Mouse (Mus musculus): ENCODE measurements around the gene Tmem231.

The Tmem231 gene

GRCm38 (mm10) chr8:111933348-111934076 lies at the start of gene Tmem231:
Gene Tmem231 (minus strand): TSS chr8:111933881.
- DNase-seq (ENCODE audit: low read depth, low spot score): peak; percentile 93

GRCm38 (mm10) chr8:111982116-111982515 lies 48.4 kb upstream of the Tmem231 start:
- DNase-seq (ENCODE audit: low read depth, low spot score): no peak

- no peak for DNase-seq (ENCODE audit: low read depth, low spot score)
These were observed 44.5 kb upstream of the Tmem231 start for GRCm38 (mm10) chr8:111978147-111978546.

- DNase-seq (ENCODE audit: low read depth, low spot score): no peak
These were observed 42.6 kb upstream of the Tmem231 start for GRCm38 (mm10) chr8:111976326-111976725.

- DNase-seq (ENCODE audit: low read depth, low spot score): no peak
These were observed 42.0 kb upstream of the Tmem231 start for GRCm38 (mm10) chr8:111975706-111976105.

GRCm38 (mm10) chr8:111974138-111974537 lies 40.5 kb upstream of the Tmem231 start:
- DNase-seq (ENCODE audit: low read depth, low spot score): no peak

GRCm38 (mm10) chr8:111968991-111969390 lies 35.3 kb upstream of the Tmem231 start:
- no peak for DNase-seq (ENCODE audit: low read depth, low spot score)

- DNase-seq (ENCODE audit: low read depth, low spot score): no peak
These were observed 34.9 kb upstream of the Tmem231 start for GRCm38 (mm10) chr8:111968541-111968940.

GRCm38 (mm10) chr8:111967246-111967870 lies 33.7 kb upstream of the Tmem231 start:
- DNase-seq (ENCODE audit: low read depth, low spot score): no peak

- DNase-seq (ENCODE audit: low read depth, low spot score): no peak
These were observed 31.3 kb upstream of the Tmem231 start for GRCm38 (mm10) chr8:111964849-111965561.

- DNase-seq (ENCODE audit: low read depth, low spot score): no peak
These were observed 30.7 kb upstream of the Tmem231 start for GRCm38 (mm10) chr8:111964351-111964750.

- DNase-seq (ENCODE audit: low read depth, low spot score): no peak
These were observed 29.9 kb upstream of the Tmem231 start for GRCm38 (mm10) chr8:111963546-111963945.

GRCm38 (mm10) chr8:111963091-111963490 lies 29.4 kb upstream of the Tmem231 start:
- DNase-seq (ENCODE audit: low read depth, low spot score): no peak

- no peak for DNase-seq (ENCODE audit: low read depth, low spot score)
These were observed 28.9 kb upstream of the Tmem231 start for GRCm38 (mm10) chr8:111962589-111962988.

GRCm38 (mm10) chr8:111961330-111961729 lies 27.6 kb upstream of the Tmem231 start:
- no peak for DNase-seq (ENCODE audit: low read depth, low spot score)

GRCm38 (mm10) chr8:111960591-111961321 lies 27.1 kb upstream of the Tmem231 start:
- no peak for DNase-seq (ENCODE audit: low read depth, low spot score)

GRCm38 (mm10) chr8:111957231-111957630 lies 23.6 kb upstream of the Tmem231 start:
- DNase-seq (ENCODE audit: low read depth, low spot score): no peak

GRCm38 (mm10) chr8:111955879-111956278 lies 22.2 kb upstream of the Tmem231 start:
- no peak for DNase-seq (ENCODE audit: low read depth, low spot score)

GRCm38 (mm10) chr8:111954844-111955594 lies 21.3 kb upstream of the Tmem231 start:
- DNase-seq (ENCODE audit: low read depth, low spot score): no peak

- no peak for DNase-seq (ENCODE audit: low read depth, low spot score)
These were observed 18.3 kb upstream of the Tmem231 start for GRCm38 (mm10) chr8:111951936-111952335.

GRCm38 (mm10) chr8:111951317-111951716 lies 17.6 kb upstream of the Tmem231 start:
- DNase-seq (ENCODE audit: low read depth, low spot score): no peak
